Mouse (Mus musculus) intestine, postnatal 0 days (tissue): ENCODE data around the gene Gas2l3. TPM values are rescaled to one million over a fixed set of nuclear protein-coding genes. Genes with fewer than 3 reads are reported as not detected.

Experiments
- ATAC-seq: fragments of 200-750 bp; cut with Nextera tagmentation; 2 replicates; pipeline ENCODE4 v1.8.0; 2017; ENCODE audit warnings: mild to moderate bottlenecking, moderate TSS enrichment, moderate library complexity
- H3K27ac ChIP-seq: fragments of 300-500 bp; sonication (generic); 2 replicates; pipeline ENCODE4 v1.5.1; 2014; ENCODE audit warnings: mild to moderate bottlenecking, low read depth, low read length, moderate library complexity
- H3K27me3 ChIP-seq: fragments of 300-500 bp; sonication (generic); replicated peaks from 2 replicates; pipeline ENCODE4 v1.6.1; 2014; ENCODE audit warnings: low read length, mixed read lengths; ENCODE audit not compliant: control insufficient read depth, insufficient read depth
- H3K36me3 ChIP-seq: fragments of 300-500 bp; sonication (generic); 2 replicates; pipeline ENCODE4 v1.6.1; 2014; ENCODE audit warnings: mild to moderate bottlenecking, moderate library complexity; ENCODE audit not compliant: control insufficient read depth, insufficient read depth
- H3K4me1 ChIP-seq: fragments of 300-500 bp; sonication (generic); replicated peaks from 2 replicates; pipeline ENCODE4 v1.6.1; 2014; ENCODE audit warnings: antibody characterized with exemption, low read length, mixed read lengths; ENCODE audit not compliant: control insufficient read depth, insufficient read depth
- H3K4me2 ChIP-seq: fragments of 300-500 bp; sonication (generic); replicated peaks from 2 replicates; pipeline ENCODE4 v1.6.1; 2014; ENCODE audit warnings: low read depth, mild to moderate bottlenecking, moderate library complexity
- H3K4me3 ChIP-seq: fragments of 300-500 bp; sonication (generic); 2 replicates; pipeline ENCODE4 v1.5.1; 2014; ENCODE audit warnings: low read depth, low read length
- H3K9ac ChIP-seq: fragments of 300-500 bp; sonication (generic); 2 replicates; pipeline ENCODE4 v1.6.1; 2014; ENCODE audit warnings: mild to moderate bottlenecking, low read depth, low read length
- H3K9me3 ChIP-seq: fragments of 300-500 bp; sonication (generic); 2 replicates; pipeline ENCODE4 v1.6.1; 2016; ENCODE audit warnings: mixed run types; ENCODE audit not compliant: control insufficient read depth
- CTCF ChIP-seq: sonication (generic); IDR thresholded peaks from 2 replicates; pipeline ENCODE4 v1.5.1; 2016; ENCODE audit warnings: low read depth, mild to moderate bottlenecking, control low read depth, antibody characterized with exemption, moderate library complexity
- WGBS: fragments of 180-500 bp; shearing (Covaris S2); extraction: QIAGEN DNeasy Blood & Tissue Kit; methylation state at CpG from one replicate; pipeline ENCODE4 v1.1.7; 2014; 5-methylcytosine and 5-hydroxymethylcytosine counted together
- polyA plus RNA-seq: library from polyadenylated mRNA; unstranded; fragments of >200 nt; fragmentation: Nextera tagmentation; extraction: Ambion mirVana; gene quantifications from 2 replicates; pipeline ENCODE4 v1.2.1, GENCODE M21; 2015

The Gas2l3 gene
- polyA plus RNA-seq, 1 experiment from 2014 or later: 5.6 TPM

DNA sequence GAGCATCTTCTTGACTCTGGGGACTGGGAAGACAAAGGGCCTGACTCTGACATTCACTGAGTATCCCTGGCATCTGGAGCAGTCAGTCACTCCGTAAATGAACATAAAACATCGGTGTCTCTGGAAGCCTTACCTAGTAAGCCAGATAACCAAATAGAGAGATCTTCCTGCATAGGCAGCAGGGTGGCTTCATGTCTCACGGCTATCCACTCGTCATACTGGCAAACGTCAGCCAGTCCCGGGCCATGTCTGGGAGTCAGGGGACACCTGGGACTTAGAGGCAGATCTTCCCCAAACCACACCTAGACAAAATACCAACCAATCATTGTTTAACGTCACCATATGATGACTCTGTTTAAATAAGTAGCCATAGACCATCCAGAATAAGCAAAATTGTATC, 13.0 kb downstream of the Gas2l3 start:
- no peak overlapping the region for H3K27ac ChIP-seq
- H3K9ac ChIP-seq: no peak overlapping the region
- no peaks in the 10 kb centered on the region for H3K4me1 ChIP-seq
- H3K36me3 ChIP-seq: peaks cover 23% of the 10 kb centered on the region
- no peak for TF ChIP-seq CTCF
- ATAC-seq: no peak
- no peaks in the 10 kb centered on the region for H3K27me3 ChIP-seq
- no peak overlapping the region for H3K4me2 ChIP-seq
- 93% methylated on average over 7 of the region's 7 CpGs for WGBS
- no peak overlapping the region for H3K4me3 ChIP-seq
- no peaks in the 10 kb centered on the region for H3K9me3 ChIP-seq

GRCm38 (mm10) chr10:89424800-89425393, 18.9 kb downstream of the Gas2l3 start:
- Histone ChIP-seq H3K4me2 (no peak overlapping the region), H3K4me3 (no peak overlapping the region), H3K4me1 (no peaks in the 10 kb centered on the region), H3K27ac (no peak overlapping the region), H3K9ac (no peak overlapping the region), H3K9me3 (no peaks in the 10 kb centered on the region), H3K36me3 (peaks cover 55% of the 10 kb centered on the region), H3K27me3 (no peaks in the 10 kb centered on the region)
- peak; percentile 25; the same call in 1 of the 2 replicates for ATAC-seq
- no peak for TF ChIP-seq CTCF
- 63% methylated on average over 11 of the region's 11 CpGs for WGBS

DNA sequence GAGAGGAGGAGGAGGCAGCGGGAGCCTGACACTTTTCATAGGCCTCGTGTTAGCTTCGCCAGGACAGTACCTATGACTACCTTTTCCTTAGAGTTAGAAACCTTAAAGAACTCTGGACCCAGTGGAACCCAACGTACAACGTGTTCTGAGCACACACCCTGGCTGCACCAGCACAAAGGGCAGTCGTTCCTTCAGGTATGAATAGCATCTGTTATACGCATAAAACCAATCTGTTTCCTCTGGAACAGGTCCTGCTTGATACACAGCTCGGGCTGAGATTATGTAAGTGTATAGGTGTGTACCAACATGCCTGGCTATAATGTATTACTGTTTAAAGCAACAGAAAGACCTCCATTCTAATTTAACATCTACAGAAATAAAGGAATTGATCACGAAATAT, 19.6 kb downstream of the Gas2l3 start:
- ATAC-seq: peak; percentile 72; the same call in 1 of the 2 replicates
- H3K27ac ChIP-seq: no peak overlapping the region
- TF ChIP-seq CTCF: no peak
- H3K4me2 ChIP-seq: no peak overlapping the region
- H3K27me3 ChIP-seq: no peaks in the 10 kb centered on the region
- H3K36me3 ChIP-seq: peaks cover 55% of the 10 kb centered on the region
- H3K4me3 ChIP-seq: no peak overlapping the region
- H3K9me3 ChIP-seq: no peaks in the 10 kb centered on the region
- WGBS: 70% methylated on average over 9 of the region's 9 CpGs
- no peaks in the 10 kb centered on the region for H3K4me1 ChIP-seq
- no peak overlapping the region for H3K9ac ChIP-seq

DNA sequence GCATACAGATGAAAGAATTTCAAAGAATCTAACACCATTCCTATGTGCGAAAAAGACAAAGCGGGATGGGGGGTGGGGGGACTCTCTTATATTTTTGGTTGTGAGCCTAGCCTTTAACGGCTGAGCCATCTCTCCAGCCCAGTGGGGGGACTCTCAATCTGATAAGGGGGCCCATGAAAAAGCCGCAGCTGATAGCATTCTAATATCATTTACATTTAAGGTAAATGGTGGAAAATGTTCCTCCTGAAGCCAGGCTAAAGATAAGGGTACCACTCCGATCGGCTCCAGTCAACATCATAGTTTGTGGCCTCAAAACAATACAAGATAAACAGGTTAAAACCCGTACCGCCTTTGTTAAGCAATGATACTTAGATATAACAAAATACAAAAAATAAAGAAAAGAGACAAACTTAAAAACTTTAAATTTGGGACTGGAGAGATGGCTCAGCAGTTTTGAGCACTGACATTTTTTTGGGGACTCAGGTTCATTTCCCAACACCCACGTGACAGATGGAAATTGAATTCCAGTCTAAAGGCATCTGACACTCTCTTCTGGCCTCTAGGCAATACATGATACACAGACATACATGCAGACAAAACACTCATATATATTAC, 20.5 kb downstream of the Gas2l3 start:
- H3K9ac ChIP-seq: no peak overlapping the region
- H3K27me3 ChIP-seq: no peaks in the 10 kb centered on the region
- H3K27ac ChIP-seq: no peak overlapping the region
- no peaks in the 10 kb centered on the region for H3K4me1 ChIP-seq
- no peak for ATAC-seq
- H3K4me3 ChIP-seq: no peak overlapping the region
- WGBS: 94% methylated on average over 9 of the region's 9 CpGs
- TF ChIP-seq CTCF: no peak
- no peaks in the 10 kb centered on the region for H3K9me3 ChIP-seq
- peaks cover 53% of the 10 kb centered on the region for H3K36me3 ChIP-seq
- no peak overlapping the region for H3K4me2 ChIP-seq

GRCm38 (mm10) chr10:89422504-89423158, 21.1 kb downstream of the Gas2l3 start:
- WGBS: 96% methylated on average over 8 of the region's 8 CpGs
- Histone ChIP-seq H3K4me1 (no peaks in the 10 kb centered on the region), H3K9ac (no peak overlapping the region), H3K4me2 (no peak overlapping the region), H3K27ac (no peak overlapping the region), H3K4me3 (no peak overlapping the region), H3K27me3 (no peaks in the 10 kb centered on the region), H3K36me3 (peaks cover 52% of the 10 kb centered on the region), H3K9me3 (no peaks in the 10 kb centered on the region)
- TF ChIP-seq CTCF: no peak
- ATAC-seq: no peak

GRCm38 (mm10) chr10:89417966-89418365, 25.8 kb downstream of the Gas2l3 start:
- 92% methylated on average over 2 of the region's 2 CpGs for WGBS
- Histone ChIP-seq H3K36me3 (peaks cover 59% of the 10 kb centered on the region), H3K4me3 (no peak overlapping the region), H3K9ac (no peak overlapping the region), H3K27me3 (no peaks in the 10 kb centered on the region), H3K27ac (no peak overlapping the region), H3K4me2 (no peak overlapping the region), H3K9me3 (no peaks in the 10 kb centered on the region), H3K4me1 (no peaks in the 10 kb centered on the region)
- ATAC-seq: no peak
- no peak for TF ChIP-seq CTCF
